In the genomic region with DNA sequence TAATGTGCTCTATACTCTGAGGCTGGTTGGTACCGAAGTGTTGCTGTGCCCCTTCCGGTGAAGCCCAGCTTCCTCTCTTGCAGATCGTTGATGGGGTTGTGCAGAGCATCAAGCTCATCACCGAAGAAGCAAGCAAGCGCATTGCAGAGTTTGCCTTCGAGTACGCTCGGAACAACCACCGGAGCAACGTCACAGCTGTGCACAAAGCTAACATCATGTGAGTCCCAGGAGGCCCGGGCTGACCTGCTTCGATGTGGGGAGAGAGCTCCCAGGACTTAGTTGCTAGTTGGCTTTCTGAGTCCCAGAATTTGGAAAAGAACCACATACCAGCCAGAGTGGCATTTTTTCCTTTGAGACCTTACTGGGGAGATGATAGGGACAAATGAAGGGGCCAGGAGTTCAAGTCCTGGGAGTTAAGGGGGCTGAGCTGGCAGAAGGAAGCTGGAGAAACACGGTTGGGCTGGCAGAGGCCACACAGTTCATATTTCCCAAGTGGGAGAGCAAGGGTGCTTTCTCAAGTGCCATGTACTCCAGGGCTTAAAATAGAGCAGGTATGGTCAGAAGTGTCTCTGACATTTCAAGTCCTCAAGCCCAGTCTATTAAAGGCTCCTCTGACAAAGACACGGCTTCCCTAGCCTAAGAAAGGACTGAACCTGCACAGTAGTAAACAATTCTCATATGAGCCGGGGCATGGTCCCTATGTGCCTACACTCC, we compare ENCODE assay signal across 24 mouse cellular contexts. TPM values are rescaled to one million over a fixed set of nuclear protein-coding genes. Genes with fewer than 3 reads are reported as not detected.
A peak's percentile ranks its signal among the peaks of the same experiment; 100 is the strongest.
DNase-seq lines count a peak whose midpoint lies in the region; ATAC-seq and TF ChIP-seq lines count a peak whose summit lies in the region.
"Had no signal": no experiment of that assay in that cellular context is flagged by ENCODE, and none has a peak within 500 bp of the region (broad histone marks: within the 10 kb centered on the region; RNA-seq: fewer than 3 reads in every experiment).

No protein-coding gene starts in this region.

- H3K9me3 ChIP-seq in heart, embryonic 13.5 days, result no peaks in the 10 kb centered on the region
- H3K9me3 ChIP-seq in forebrain, embryonic 16.5 days (ENCODE audit: control insufficient read depth, low read length), result no peaks in the 10 kb centered on the region
- H3K9me3 ChIP-seq: embryonic facial prominence, embryonic 10.5 days; kidney, embryonic 15.5 days; limb, embryonic 12.5 days; liver, embryonic 13.5 days had no signal

- 0 out of 2 replicates have a peak, but pooled peaks have one; percentile 11 for TF ChIP-seq POLR2A in heart, adult 2 months (IDR thresholded peaks at IDR 0.05; ENCODE audit: insufficient read depth, low read depth, low read length)

- peaks cover 44% of the 10 kb centered on the region for H3K36me3 ChIP-seq in heart, adult 2 months (ENCODE audit: control insufficient read depth, insufficient read depth, low read length)
- H3K36me3 ChIP-seq in heart, embryonic 13.5 days, result peaks cover 97% of the 10 kb centered on the region
- H3K36me3 ChIP-seq in forebrain, embryonic 16.5 days (ENCODE audit: control insufficient read depth, insufficient read depth), result peaks cover 55% of the 10 kb centered on the region

- H3K9ac ChIP-seq in heart, adult 2 months (ENCODE audit: low read depth, low read length), result no peak overlapping the region
- H3K9ac ChIP-seq in heart, embryonic 13.5 days, result peak overlapping the region; percentile 28
- H3K9ac ChIP-seq in forebrain, embryonic 16.5 days (replicated peaks; ENCODE audit: low read depth, low read length), result no peak overlapping the region
- H3K9ac ChIP-seq: kidney, embryonic 15.5 days; limb, embryonic 12.5 days; liver, embryonic 13.5 days had no signal

- H3K27ac ChIP-seq in heart, adult 2 months, result peak overlapping the region; percentile 62
- peak overlapping the region; percentile 84 for H3K27ac ChIP-seq in heart, embryonic 13.5 days (replicated peaks)
- H3K27ac ChIP-seq in forebrain, embryonic 16.5 days (ENCODE audit: low read length), result no peak overlapping the region
- H3K27ac ChIP-seq: embryonic facial prominence, embryonic 10.5 days; hindbrain, postnatal 0 days; kidney, embryonic 15.5 days; limb, embryonic 12.5 days; liver, embryonic 13.5 days; stomach, postnatal 0 days had no signal

- peaks cover 5% of the 10 kb centered on the region for H3K4me1 ChIP-seq in heart, adult 2 months (ENCODE audit: control insufficient read depth, insufficient read depth, low read length)
- H3K4me1 ChIP-seq in heart, embryonic 13.5 days, result peaks cover 35% of the 10 kb centered on the region
- H3K4me1 ChIP-seq in forebrain, embryonic 16.5 days (replicated peaks; ENCODE audit: control insufficient read depth, insufficient read depth, low read length), result no peaks in the 10 kb centered on the region
- H3K4me1 ChIP-seq: embryonic facial prominence, embryonic 10.5 days; kidney, embryonic 15.5 days; limb, embryonic 12.5 days; liver, embryonic 13.5 days had no signal

- peak; percentile 54 for DNase-seq in gastrocnemius, postnatal 25 days
- no peak for DNase-seq in gastrocnemius, postnatal 36 days
- DNase-seq in heart, adult 2 months, result peak; percentile 29 to 45
- peak; percentile 6 to 35 for DNase-seq in heart, postnatal 36 days
- DNase-seq in layer of hippocampus, adult 8-10 months (ENCODE audit: low spot score in 2 of 2), result no peak
- no peak for DNase-seq in right cerebral cortex, postnatal 4 days
- DNase-seq: adrenal gland, postnatal 36 days; cerebellum, adult 8-10 months; liver, embryonic 13.5 days had no signal

- no peak for ATAC-seq in heart, embryonic 13.5 days (ENCODE audit: extremely low read depth, insufficient number of reproducible peaks, low FRiP score, low TSS enrichment)
- no peak for ATAC-seq in forebrain, embryonic 16.5 days
- ATAC-seq: hindbrain, postnatal 0 days; intestine, postnatal 0 days; midbrain, embryonic 16.5 days had no signal

- H3K4me2 ChIP-seq in heart, embryonic 13.5 days, result peak overlapping the region; percentile 27
- H3K4me2 ChIP-seq in forebrain, embryonic 16.5 days (ENCODE audit: low read length), result no peak overlapping the region
- H3K4me2 ChIP-seq: kidney, embryonic 15.5 days; limb, embryonic 12.5 days; liver, embryonic 13.5 days had no signal

- no peak for TF ChIP-seq EP300 in heart, adult 2 months (IDR thresholded peaks at IDR 0.05; ENCODE audit: insufficient read depth, low read depth, low read length)

- H3K79me2 ChIP-seq in heart, adult 2 months (replicated peaks; ENCODE audit: control insufficient read depth, insufficient read depth, low read length), result no peaks in the 10 kb centered on the region

- intact Hi-C loops in gastrocnemius, postnatal 36 days (cut with DNase I), result no loop called here
- intact Hi-C loops in heart, adult 2 months (cut with DNase I), result no loop called here
- intact Hi-C loops in heart, postnatal 36 days (cut with DNase I), result no loop called here

- no peak for TF ChIP-seq CTCF in heart, adult 2 months (IDR thresholded peaks at IDR 0.05)

- no peaks in the 10 kb centered on the region for H3K27me3 ChIP-seq in heart, adult 2 months (ENCODE audit: control insufficient read depth, insufficient read depth, low read length)
- H3K27me3 ChIP-seq in heart, embryonic 13.5 days (replicated peaks), result no peaks in the 10 kb centered on the region
- no peaks in the 10 kb centered on the region for H3K27me3 ChIP-seq in forebrain, embryonic 16.5 days (replicated peaks; ENCODE audit: control insufficient read depth, insufficient read depth, low read length)
- H3K27me3 ChIP-seq: kidney, embryonic 15.5 days; limb, embryonic 12.5 days; liver, embryonic 13.5 days had no signal

- H3K4me3 ChIP-seq in heart, adult 2 months, result no peak overlapping the region
- no peak overlapping the region for H3K4me3 ChIP-seq in heart, embryonic 13.5 days
- no peak overlapping the region for H3K4me3 ChIP-seq in forebrain, embryonic 16.5 days (replicated peaks; ENCODE audit: low read length)
- H3K4me3 ChIP-seq: embryonic facial prominence, embryonic 10.5 days; kidney, embryonic 15.5 days; limb, embryonic 12.5 days; liver, embryonic 13.5 days had no signal

- 68% methylated on average over 15 of the region's 15 CpGs for WGBS in heart, adult 2 months
- WGBS in heart, embryonic 13.5 days, result 57% methylated on average over 15 of the region's 15 CpGs
- WGBS in forebrain, embryonic 16.5 days, result 94% methylated on average over 15 of the region's 15 CpGs

RNA-seq across cellular contexts. Expression of a gene that starts 10.8 kb away (rescaled TPM):
- total RNA-seq in gastrocnemius, postnatal 25 days (2021), result 100 to 1,000 TPM; 561 to 568 TPM
- 100 to 1,000 TPM; 564 to 571 TPM for total RNA-seq in gastrocnemius, postnatal 36 days (2021)
- 100 to 1,000 TPM; 507 to 582 TPM for total RNA-seq in heart, adult 2 months (2021)
- polyA plus RNA-seq in heart, adult 2 months (2012; rRNA removed), result 367 and 618 TPM in 2 replicates
- polyA plus RNA-seq in heart, embryonic 13.5 days (2015; fragmentation: Nextera tagmentation; extraction: Ambion mirVana), result 376 and 418 TPM in 2 replicates
- 100 to 1,000 TPM; 577 to 619 TPM for total RNA-seq in heart, postnatal 36 days (2021)
- 100 to 1,000 TPM; 161 to 184 (median 169) TPM for total RNA-seq in layer of hippocampus, adult 8-10 months (2022)
- 151 and 163 TPM in 2 replicates for polyA plus RNA-seq in forebrain, embryonic 16.5 days (2015; fragmentation: Nextera tagmentation; extraction: Ambion mirVana)

RNA-seq across cellular contexts. Expression of a gene that starts 36.9 kb away (rescaled TPM):
- 100 to 1,000 TPM; 101 to 109 TPM for total RNA-seq in gastrocnemius, postnatal 25 days (2021)
- 100 to 1,000 TPM; 113 to 142 TPM for total RNA-seq in gastrocnemius, postnatal 36 days (2021)
- total RNA-seq in heart, adult 2 months (2021), result 1 to 10 TPM; 2.1 TPM
- polyA plus RNA-seq in heart, adult 2 months (2012; rRNA removed), result 4.1 and 5.9 TPM in 2 replicates
- 5.3 and 5.5 TPM in 2 replicates for polyA plus RNA-seq in heart, embryonic 13.5 days (2015; fragmentation: Nextera tagmentation; extraction: Ambion mirVana)
- total RNA-seq in heart, postnatal 36 days (2021), result 1 to 10 TPM; 1.4 to 1.7 TPM
- total RNA-seq in layer of hippocampus, adult 8-10 months (2022), result 10 to 100 TPM; 22.5 to 25.8 (median 24.4) TPM
- 36.8 and 40.5 TPM in 2 replicates for polyA plus RNA-seq in forebrain, embryonic 16.5 days (2015; fragmentation: Nextera tagmentation; extraction: Ambion mirVana)
- total RNA-seq: common myeloid progenitor, adult 5-6 weeks; hematopoietic stem cell, adult 5-6 weeks had no signal

RNA-seq across cellular contexts. Expression of a gene that starts 58.1 kb away (rescaled TPM):
- not detected for total RNA-seq in gastrocnemius, postnatal 25 days (2021)
- total RNA-seq in gastrocnemius, postnatal 36 days (2021), result not detected
- not detected for total RNA-seq in heart, adult 2 months (2021)
- 0.08 TPM in 1 of 2 replicates, not detected in the other for polyA plus RNA-seq in heart, adult 2 months (2012; rRNA removed)
- not detected in 2 replicates for polyA plus RNA-seq in heart, embryonic 13.5 days (2015; fragmentation: Nextera tagmentation; extraction: Ambion mirVana)
- total RNA-seq in heart, postnatal 36 days (2021), result not detected
- not detected for total RNA-seq in layer of hippocampus, adult 8-10 months (2022)
- polyA plus RNA-seq in forebrain, embryonic 16.5 days (2015; fragmentation: Nextera tagmentation; extraction: Ambion mirVana), result 0.16 TPM in 1 of 2 replicates, not detected in the other
- total RNA-seq: adrenal gland, postnatal 36 days; common myeloid progenitor, adult 5-6 weeks; hematopoietic stem cell, adult 5-6 weeks; hindbrain, postnatal 0 days; left cerebral cortex, postnatal 10 days; neutrophil, adult 5-6 weeks had no signal
- polyA plus RNA-seq: embryonic facial prominence, embryonic 10.5 days; forebrain, embryonic 11.5 days; intestine, postnatal 0 days; kidney, embryonic 15.5 days; limb, embryonic 12.5 days; liver, embryonic 13.5 days; lung, embryonic 16.5 days; midbrain, embryonic 16.5 days had no signal

Comparison
In these comparisons a context has a peak if more than half of its experiments do, and no peak if none do; other contexts are left out.
1. DNase-seq: peak in gastrocnemius, postnatal 25 days (single experiment), heart, adult 2 months (2 of 2) and heart, postnatal 36 days (2 of 2); none in gastrocnemius, postnatal 36 days (0 of 2), layer of hippocampus, adult 8-10 months (0 of 2) and right cerebral cortex, postnatal 4 days (single experiment).
2. RNA of a gene that starts 36.9 kb away (total RNA-seq): 113 to 142 TPM in gastrocnemius, postnatal 36 days, 101 to 109 TPM in gastrocnemius, postnatal 25 days and 22.5 to 25.8 TPM in layer of hippocampus, adult 8-10 months; 2.1 TPM in heart, adult 2 months and 1.4 to 1.7 TPM in heart, postnatal 36 days; every median in the first group is over 4 times any median in the second.